Mouse (Mus musculus): Measurements from ENCODE around the gene Itgad. TPM values are rescaled to one million over a fixed set of nuclear protein-coding genes. Genes with fewer than 3 reads are reported as not detected.

The Itgad gene
- total RNA-seq, 2 experiments from 2014 or later, result 0.62 TPM; not detected in 1

DNA sequence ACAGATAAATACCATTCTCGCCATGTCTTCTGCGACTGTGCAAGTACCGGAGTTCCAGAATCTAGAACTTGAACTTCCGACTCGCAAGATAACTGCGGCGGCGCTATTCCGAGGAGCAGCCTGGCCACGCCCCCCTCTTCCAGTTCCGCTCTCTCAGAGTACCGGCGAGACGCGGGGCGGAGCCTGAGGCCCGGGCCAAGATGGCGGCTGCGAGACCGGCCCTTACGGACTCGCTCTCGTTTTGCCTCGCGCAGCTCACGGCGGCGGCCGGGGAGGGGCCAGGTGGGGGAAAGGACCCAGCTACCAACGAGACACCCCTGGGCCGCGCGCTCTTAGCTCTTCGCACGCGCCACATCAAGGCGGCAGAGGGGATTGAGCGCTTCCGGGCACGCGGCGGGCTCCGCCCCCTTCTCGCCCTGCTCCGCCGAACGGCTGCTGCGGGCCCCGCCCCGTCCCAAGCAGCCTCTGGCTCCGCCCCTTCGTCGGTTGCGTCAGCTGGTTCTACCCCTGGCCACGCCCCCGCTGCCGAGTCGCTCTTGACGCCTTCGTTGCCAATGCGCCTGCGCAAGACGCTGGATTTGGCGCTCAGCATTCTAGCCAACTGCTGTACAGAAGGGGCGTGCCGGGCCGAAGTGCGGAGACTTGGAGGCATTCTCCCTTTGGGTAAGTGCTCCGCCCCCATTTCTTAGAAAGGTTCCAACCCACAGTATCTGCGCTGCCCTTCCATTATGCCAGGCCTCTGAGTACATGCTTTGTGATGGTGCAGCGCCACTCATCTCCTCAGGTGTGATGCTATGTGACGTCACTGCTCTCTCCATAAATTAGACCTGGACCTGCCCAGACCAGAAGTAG is 84.0 kb downstream of the Itgad start, which contains the start of gene 9130023H24Rik:
Gene 9130023H24Rik (minus strand): TSS at position 105 of the 852 bp plus-strand sequence.
- DNase-seq (ENCODE audit: low spot score in 2 of 2), result peak; percentile 99
- intact Hi-C loops (cut with DNase I), result loop anchor here (1.0 kb wide), 2 partner anchors 16 to 107 kb away; no protein-coding TSS in a partner anchor

DNA sequence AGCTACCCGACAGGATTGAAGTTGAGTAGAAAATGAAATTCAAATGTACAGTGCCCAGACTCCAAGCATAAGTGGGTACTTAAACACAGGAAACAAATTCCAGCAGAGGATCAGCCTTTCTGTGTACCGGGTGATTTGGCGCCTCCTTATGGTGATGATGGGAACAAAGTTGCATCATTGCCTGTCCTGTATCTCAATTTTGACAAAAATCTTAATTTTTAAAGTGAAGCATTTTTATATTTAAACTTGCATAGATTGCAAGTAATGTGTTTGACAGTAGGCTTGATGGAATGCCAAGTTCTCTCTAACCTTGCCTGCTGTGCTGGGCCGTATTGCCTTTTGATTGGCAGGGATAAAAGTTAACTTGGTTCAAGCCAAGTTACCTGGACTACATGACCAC is 84.8 kb downstream of the Itgad start:
- intact Hi-C loops (cut with DNase I), result no loop called here
- DNase-seq (ENCODE audit: low spot score in 2 of 2), result no peak

DNA sequence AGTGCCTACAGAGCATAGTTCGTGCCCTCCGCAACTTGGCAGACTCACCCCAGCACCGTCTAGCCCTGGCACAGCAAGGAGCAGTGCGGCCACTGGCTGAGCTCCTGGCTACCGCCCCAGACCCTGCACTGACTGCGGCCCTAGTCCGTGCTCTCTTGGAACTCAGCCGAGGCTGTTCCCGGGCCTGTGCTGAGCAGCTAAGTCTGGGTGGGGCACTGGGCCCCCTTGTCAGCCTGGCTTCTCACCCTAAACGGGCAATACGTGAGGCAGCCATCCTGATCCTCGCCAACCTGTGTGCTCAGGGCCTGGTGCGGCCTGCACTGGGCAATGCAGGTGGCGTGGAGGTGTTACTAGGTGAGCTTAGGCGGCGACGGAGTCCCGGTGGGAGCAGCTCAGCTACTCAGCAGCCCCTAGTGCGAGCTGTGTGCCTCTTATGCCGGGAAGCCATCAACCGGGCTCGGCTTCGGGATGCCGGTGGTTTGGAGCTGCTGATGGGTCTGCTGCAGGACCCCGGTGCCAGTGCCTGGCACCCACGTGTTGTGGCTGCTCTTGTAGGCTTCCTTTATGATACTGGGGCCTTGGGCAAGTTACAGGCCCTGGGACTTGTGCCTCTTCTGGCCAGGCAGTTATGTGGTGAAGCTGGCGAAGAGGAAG is 86.1 kb downstream of the Itgad start:
- intact Hi-C loops (cut with DNase I), result no loop called here
- DNase-seq (ENCODE audit: low spot score in 2 of 2), result no peak

DNA sequence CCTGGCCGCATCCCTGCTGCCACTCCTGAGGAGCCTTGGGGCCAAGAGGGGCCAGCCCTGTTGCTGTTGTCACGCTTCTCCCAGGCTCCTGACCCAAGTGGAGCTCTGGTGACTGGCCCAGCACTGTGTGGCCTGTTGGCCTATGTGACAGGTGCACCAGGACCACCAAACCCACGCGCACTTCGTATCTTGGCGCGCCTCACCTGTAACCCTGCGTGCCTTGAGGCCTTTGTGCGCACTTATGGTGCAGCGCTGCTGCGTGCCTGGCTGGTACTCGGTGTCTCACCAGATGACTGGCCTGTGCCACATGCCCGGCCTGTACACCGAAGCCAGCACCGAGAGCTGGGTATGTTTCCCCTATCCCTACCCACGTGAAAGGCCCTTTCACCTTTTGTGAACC is 88.2 kb downstream of the Itgad start:
- no peak for DNase-seq (ENCODE audit: low spot score in 2 of 2)
- intact Hi-C loops (cut with DNase I), result no loop called here

DNA sequence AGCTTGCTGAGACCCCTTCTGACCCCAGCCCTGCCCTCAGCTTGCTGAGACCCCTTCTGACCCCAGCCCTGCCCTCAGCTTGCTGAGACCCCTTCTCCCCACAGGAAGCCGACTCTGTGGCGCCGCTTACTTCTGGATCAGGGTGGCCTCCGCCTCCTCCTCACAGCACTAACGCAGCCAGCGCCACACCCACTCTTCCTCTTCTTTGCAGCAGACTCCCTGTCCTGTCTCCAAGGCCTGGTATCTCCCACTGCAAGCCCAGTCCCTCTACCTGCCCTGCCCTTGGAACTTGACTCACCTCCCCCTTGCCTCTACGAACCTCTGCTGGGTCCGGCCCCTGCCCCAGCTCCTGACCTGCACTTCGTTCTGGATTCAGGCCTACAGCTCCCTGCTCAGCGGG is 89.7 kb downstream of the Itgad start:
- no peak for DNase-seq (ENCODE audit: low spot score in 2 of 2)
- intact Hi-C loops (cut with DNase I), result no loop called here

DNA sequence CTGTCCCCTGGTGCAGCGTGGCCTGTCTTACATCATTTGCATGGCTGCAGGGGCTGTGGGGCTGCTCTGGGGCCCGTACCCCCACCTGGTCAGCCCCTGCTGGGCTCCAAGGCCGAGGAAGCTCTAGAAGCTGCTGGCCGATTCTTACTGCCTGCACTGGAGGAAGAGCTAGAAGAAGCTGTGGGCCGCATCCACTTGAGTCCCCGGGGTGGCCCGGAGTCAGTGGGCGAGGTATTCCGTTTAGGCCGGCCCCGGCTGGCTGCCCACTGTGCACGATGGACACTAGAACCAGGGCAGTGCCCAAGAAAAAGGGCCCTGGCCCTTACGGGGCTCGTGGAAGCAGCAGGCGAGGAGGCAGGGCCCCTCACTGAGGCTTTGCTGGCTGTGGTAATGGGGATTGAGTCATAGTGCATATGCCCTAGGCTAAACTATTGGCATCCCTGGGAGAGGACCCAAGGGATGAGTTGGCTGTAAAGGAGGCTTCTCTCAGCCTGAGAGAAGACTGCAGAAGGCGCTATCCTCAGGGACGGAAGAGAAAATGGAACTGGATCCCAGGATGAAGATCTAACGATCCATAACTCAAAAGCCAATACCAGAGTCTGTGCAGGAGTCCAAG is 90.3 kb downstream of the Itgad start:
- no peak for DNase-seq (ENCODE audit: low spot score in 2 of 2)
- intact Hi-C loops (cut with DNase I), result loop anchor here (5.0 kb wide), 3 partner anchors 173 to 463 kb away; partner anchors contain the start of genes Rgs10 and Tial1

DNA sequence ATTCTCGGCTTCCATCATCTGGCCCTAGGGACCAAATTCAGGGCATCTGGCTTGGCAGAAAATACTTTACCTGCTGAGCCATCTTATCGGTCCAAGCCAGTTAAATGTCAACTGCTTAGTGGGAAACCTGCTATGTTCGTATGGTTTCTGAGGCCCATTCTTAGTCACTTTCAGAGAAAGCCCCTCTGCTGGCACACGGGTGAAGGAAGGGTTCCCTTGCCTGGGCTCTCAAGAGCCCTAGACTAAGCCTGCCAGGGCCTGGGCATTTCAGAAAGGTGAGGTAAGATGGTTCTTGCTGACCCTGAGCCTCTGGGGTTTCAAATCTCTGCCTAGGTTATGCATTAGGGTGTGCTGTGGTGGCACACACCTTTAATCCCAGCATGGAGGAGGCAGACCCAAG is 91.4 kb downstream of the Itgad start:
- intact Hi-C loops (cut with DNase I), result loop anchor here (5.0 kb wide), 3 partner anchors 172 to 462 kb away; partner anchors contain the start of genes Rgs10 and Tial1
- no peak for DNase-seq (ENCODE audit: low spot score in 2 of 2)

DNA sequence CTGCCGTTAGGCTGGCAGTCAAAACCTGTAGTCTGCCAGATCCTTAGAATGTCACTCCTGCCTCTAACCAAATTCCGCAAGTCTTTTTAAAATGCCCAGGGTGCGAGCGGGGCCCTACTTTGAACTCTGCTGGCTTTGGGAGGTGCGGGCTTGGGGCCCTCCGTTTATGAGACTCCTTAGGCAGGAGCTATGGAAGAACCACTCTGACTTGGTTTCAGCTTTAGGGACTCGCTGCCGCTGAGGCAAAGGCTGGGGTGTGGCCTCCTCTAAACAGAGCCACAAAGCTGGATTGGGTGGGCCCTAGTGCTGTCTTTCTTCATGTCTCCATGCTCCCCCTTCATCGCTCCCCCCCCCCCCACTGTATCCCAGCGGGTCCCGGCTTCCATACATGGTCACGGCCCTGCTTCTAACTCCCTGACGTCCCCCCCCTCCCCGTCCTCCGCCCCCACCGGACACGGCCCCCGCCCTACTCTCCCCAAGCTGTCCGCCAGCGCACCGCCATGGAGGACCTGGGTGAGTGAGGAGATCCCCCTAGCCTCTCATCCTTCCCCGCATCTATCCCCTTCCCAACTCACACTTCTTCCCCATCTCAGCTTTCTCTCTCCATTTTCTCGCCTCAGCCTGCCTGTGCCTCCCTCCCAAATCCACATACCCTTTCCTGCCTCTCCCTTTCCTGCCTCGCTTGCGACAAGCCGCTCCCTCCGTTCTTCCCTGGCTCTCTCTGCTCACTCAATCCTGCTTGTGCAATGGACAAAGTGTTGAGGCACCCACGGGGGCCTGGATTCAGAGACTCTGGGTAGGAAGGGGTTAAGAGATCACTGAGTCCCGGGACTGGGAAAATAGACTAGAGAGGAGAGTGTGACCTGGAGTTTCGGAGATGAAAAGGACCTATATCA is 92.6 kb downstream of the Itgad start, which contains the start of gene Tgfb1i1:
Gene Tgfb1i1 (plus strand): TSS at position 317 of the 896 bp plus-strand sequence.
- DNase-seq (ENCODE audit: low spot score in 2 of 2), result peak; percentile 61 to 76
- intact Hi-C loops (cut with DNase I), result loop anchor here (1.0 to 5.0 kb wide), 4 partner anchors 96 to 461 kb away; partner anchors contain the start of genes Rgs10 and Tial1

DNA sequence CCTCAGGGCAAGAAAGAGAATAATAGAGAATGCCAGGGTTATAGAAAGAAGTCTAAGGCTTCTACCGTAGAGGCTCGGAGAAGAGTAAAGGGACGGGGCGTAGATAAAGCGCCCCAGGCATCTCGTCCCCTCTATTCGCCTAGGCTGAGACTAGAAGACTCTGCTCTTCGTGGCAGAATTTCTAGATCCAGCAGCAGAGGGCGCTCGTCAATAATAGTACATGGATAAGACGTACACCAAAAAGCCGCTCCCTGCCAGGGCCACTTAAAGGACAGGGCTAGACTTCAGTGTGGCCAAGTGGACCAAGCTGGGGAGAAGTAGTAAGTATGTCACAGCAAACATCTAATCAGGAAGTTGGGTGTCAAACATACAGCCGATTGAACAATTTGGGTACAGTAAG is 93.3 kb downstream of the Itgad start:
- intact Hi-C loops (cut with DNase I), result loop anchor here (1.0 to 5.0 kb wide), 4 partner anchors 95 to 460 kb away; partner anchors contain the start of genes Rgs10 and Tial1

DNA sequence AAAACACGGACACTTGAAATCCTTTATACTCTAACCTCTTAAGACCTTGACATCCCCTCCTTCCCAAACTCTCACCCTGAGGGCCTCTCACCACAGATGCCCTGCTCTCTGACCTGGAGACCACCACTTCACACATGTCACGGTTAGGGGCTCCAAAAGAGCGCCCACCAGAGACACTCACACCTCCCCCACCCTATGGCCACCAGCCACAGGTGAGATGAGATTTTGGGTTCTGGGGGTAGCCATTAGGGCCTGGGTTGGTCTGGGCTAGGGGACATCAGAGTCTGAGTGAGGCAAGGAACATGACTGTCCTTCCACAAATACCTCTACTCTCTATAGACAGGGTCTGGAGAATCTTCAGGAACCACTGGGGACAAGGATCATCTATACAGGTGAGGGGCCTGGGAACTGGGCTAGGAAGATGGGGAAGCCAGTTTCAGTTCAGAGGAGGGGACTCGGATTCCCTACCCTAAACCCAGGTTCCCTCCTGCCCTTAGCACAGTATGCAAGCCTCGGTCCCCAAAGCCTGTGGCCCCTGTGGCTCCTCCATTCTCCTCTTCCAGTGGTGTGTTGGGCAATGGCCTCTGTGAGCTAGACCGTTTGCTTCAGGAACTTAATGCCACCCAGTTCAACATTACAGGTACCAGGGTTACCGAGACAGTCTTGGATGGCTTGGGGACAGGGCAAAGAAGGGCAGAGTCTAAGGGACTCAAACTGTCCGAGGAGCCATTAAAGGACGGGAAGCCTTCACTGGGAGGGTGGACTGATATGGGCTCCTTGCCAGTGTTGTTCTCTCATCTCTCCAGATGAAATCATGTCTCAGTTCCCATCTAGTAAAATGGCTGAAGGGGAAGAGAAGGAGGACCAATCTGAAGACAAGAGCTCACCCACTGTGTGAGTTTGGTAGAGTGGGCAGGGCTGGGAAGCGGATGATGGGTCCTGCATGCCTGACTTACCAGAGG is 94.2 kb downstream of the Itgad start:
- no peak for DNase-seq (ENCODE audit: low spot score in 2 of 2)
- intact Hi-C loops (cut with DNase I), result loop anchor here (2.0 to 5.0 kb wide), 4 partner anchors 48 to 459 kb away; partner anchors contain the start of genes Rgs10 and Tial1

More for the DNA sequence above, 93.3 kb downstream of the Itgad start:
- DNase-seq (ENCODE audit: low spot score in 2 of 2), result peak; percentile 84 to 93

DNA sequence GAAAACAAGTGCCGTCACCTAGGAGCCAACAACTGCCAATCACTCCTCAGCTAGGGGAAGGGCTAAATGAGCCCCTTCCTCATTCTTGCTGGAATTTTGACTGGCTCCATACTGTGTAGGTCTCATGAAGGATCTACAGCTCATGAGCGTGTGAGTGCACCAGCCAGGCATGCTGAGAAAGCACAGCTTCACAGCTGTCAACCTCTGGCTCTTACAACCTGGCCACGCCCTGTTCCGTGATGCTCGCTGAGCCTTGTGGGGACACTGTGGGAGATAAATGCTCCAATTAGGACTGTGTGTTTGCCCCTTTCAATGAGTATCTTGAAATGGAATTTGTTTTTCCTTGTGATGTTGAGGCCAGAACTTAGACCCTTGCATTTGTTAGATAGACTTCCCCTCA is 95.8 kb downstream of the Itgad start:
- no peak for DNase-seq (ENCODE audit: low spot score in 2 of 2)
- intact Hi-C loops (cut with DNase I), result loop anchor here (2.0 to 5.0 kb wide), 4 partner anchors 47 to 457 kb away; partner anchors contain the start of genes Rgs10 and Tial1

DNA sequence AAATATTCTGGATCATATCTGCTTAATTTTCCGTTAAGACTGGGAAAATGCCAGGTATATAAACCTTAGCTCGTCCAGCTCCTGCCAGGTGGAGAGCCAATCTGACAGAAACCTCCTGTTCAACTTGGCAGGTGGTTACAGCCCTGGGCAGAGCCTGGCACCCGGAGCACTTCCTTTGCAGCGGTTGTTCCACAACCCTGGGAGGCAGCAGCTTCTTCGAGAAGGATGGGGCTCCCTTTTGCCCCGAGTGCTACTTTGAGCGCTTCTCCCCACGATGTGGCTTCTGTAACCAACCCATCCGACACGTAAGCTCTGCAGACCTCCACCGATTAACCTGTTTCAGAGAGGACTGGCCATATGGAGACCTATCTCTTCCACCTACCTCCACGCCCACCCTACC is 97.8 kb downstream of the Itgad start:
- no peak for DNase-seq (ENCODE audit: low spot score in 2 of 2)
- intact Hi-C loops (cut with DNase I), result no loop called here

DNA sequence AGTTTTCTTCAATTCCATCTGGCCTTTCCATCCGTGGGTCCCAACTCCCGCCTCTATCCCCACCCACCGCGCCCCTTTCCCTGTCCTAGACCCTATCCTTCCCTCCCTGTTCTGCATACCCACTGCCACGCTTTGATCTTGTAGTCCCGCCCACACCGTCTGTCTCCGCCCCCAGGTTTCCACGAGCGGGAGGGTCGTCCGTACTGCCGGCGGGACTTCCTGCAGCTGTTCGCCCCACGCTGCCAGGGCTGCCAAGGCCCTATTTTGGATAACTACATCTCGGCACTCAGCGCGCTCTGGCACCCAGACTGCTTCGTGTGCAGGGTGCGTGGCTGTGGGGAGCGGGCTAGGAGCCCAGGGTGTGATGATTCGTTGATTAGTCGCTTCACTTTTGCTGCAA is 98.4 kb downstream of the Itgad start:
- peak; percentile 61 to 92 for DNase-seq (ENCODE audit: low spot score in 2 of 2)
- intact Hi-C loops (cut with DNase I), result no loop called here

DNA sequence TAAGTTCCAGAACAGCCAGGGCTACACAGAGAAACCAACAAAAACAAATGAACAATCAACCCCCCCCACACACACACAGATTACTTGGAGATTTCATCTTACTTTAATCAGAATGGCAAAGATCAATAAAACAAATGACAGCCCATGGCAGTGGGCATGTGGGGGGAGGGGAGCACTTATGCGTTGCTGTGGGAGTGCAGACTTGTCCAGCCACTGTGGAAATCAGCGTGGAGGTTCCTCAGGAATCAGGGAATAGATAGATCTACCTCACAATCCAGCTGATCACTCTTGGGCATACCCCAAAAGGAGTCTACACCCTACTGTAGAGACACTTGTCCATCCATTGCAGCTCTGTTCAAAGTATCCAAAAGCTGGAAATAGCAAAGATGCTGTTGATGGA is 100.8 kb downstream of the Itgad start:
- intact Hi-C loops (cut with DNase I), result no loop called here

DNA sequence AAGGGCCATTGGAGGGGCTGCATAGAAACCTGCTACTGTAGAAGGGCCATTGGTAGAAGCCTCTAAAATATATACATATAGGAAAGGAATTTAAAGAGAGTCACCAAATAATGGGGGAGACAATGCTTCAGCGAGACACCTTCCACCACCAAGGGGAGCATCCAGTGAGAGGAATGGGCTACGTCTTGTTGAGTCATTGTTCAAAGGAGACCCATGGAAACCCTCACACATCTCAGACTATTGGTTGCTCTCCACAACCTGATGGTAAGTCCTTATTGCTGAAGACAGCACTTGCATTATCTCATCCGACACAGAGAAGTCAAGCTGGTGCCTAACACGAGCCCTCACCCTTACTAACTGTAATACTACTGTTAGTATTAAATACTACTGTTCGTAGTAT is 101.6 kb downstream of the Itgad start:
- DNase-seq (ENCODE audit: low spot score in 2 of 2), result no peak
- intact Hi-C loops (cut with DNase I), result no loop called here

More for the DNA sequence above, 100.8 kb downstream of the Itgad start:
- no peak for DNase-seq (ENCODE audit: low spot score in 2 of 2)

DNA sequence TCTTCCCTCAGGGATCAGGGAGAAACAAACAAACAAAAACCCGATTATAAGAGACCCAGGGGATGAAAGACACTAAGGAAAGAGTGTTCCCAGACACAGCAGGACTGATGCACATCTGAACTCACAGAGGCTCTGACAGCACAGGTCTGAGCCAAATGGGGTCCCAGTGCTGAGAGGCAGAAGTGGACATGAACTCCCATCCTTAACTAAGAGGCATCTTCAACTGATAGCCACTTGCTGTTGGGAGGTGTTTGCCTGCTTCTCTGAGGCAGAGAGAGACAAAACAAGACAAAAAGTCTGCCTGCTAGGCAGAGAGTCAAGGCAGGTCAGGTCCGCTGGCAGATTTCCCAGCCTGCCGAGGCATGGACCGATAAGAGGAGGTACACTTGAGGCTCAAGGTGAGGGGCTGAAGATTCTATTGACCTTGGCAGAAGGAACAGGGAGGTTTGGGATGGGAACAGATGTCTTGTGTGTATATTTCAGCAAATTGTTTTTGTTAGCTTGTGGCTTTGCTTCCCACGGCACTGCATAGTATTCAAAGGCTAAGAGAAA is 102.7 kb downstream of the Itgad start:
- DNase-seq (ENCODE audit: low spot score in 2 of 2), result no peak
- intact Hi-C loops (cut with DNase I), result no loop called here

DNA sequence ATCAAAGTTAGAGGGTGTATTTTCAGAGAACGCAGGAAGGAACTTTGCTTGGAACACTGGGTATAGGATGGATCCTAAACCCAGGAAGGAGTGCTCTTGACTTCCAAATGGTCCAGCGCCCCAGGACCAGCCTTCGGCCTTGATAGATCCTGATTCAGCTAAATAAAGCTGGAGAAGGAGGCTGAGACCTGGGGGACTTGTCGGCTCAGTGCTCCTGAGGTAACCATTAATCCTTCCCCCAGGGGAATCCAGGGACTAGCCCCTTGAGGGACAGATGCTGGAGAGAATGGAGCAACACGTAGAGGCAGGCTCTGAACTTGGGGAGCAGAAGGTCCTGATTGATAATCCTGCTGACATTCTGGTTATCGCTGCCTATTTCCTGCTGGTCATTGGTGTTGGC is 111.2 kb downstream of the Itgad start, which contains the start of gene Slc5a2:
Gene Slc5a2 (plus strand): TSS at position 247 of the 400 bp plus-strand sequence.
- no peak for DNase-seq (ENCODE audit: low spot score in 2 of 2)
- intact Hi-C loops (cut with DNase I), result no loop called here
